8 mouse cellular contexts compared by ENCODE assay signal in the genomic region with DNA sequence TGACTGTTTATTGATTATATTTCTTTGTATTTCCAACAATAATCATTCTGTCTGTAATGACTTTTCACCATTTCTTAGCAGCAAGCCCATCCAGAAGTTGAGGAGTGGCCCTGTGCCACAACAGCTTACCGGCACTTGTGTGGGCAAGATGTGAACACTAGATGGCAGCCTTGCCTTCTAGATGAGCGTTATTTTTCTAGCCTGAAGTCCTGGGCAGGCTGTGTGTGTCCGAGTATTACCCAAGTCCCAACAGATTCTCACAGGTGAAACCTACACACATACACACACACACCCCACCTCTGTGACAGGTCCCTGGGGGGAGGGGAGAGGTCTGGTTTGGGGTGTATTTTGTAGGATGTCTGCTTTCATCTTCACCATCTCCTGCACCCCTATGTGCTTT. TPM values are rescaled to one million over a fixed set of nuclear protein-coding genes. Genes with fewer than 3 reads are reported as not detected.
DNase-seq lines count a peak whose midpoint lies in the region; ATAC-seq lines count a peak whose summit lies in the region.
"Had no signal": no experiment of that assay in that cellular context is flagged by ENCODE, and none has a peak within 500 bp of the region (broad histone marks: within the 10 kb centered on the region; RNA-seq: fewer than 3 reads in every experiment).

No protein-coding gene starts in this region.

- H3K27ac ChIP-seq in intestine, embryonic 15.5 days, result no peak overlapping the region
- H3K27ac ChIP-seq in midbrain, embryonic 10.5 days (replicated peaks), result no peak overlapping the region
- H3K27ac ChIP-seq: stomach, embryonic 15.5 days had no signal

- H3K4me2 ChIP-seq in intestine, embryonic 15.5 days (replicated peaks), result no peak overlapping the region
- H3K4me2 ChIP-seq: stomach, embryonic 15.5 days had no signal

- H3K4me3 ChIP-seq in intestine, embryonic 15.5 days (replicated peaks), result no peak overlapping the region
- H3K4me3 ChIP-seq in midbrain, embryonic 10.5 days, result no peak overlapping the region
- H3K4me3 ChIP-seq: stomach, embryonic 15.5 days had no signal

- peak; percentile 84 for DNase-seq in adipocyte (ENCODE audit: low spot score)
- DNase-seq in cerebellum, postnatal 25 days, result peak; percentile 82 to 88
- DNase-seq in frontal cortex, postnatal 36 days (ENCODE audit: low spot score in 2 of 2), result peak; percentile 65 to 86
- peak; percentile 10 to 84 for DNase-seq in left cerebral cortex, adult 9 months (ENCODE audit: low spot score in 2 of 2)
- peak; percentile 61 for DNase-seq in midbrain, embryonic 10.5 days (ENCODE audit: low spot score)
- peak; percentile 39 to 41 for DNase-seq in right cerebral cortex, postnatal 36 days (ENCODE audit: low spot score in 2 of 2)

- ATAC-seq in intestine, embryonic 15.5 days, result peak; percentile 51

- H3K9me3 ChIP-seq in intestine, embryonic 15.5 days, result no peaks in the 10 kb centered on the region
- no peaks in the 10 kb centered on the region for H3K9me3 ChIP-seq in midbrain, embryonic 10.5 days (replicated peaks)
- H3K9me3 ChIP-seq: stomach, embryonic 15.5 days had no signal

- no peak overlapping the region for H3K9ac ChIP-seq in intestine, embryonic 15.5 days
- H3K9ac ChIP-seq: stomach, embryonic 15.5 days had no signal

- 6% methylated on average over 3 of the region's 3 CpGs for WGBS in intestine, embryonic 15.5 days
- WGBS in midbrain, embryonic 10.5 days, result 5% methylated on average over 3 of the region's 3 CpGs

- no peaks in the 10 kb centered on the region for H3K4me1 ChIP-seq in intestine, embryonic 15.5 days (replicated peaks)
- H3K4me1 ChIP-seq in midbrain, embryonic 10.5 days, result no peaks in the 10 kb centered on the region
- H3K4me1 ChIP-seq: stomach, embryonic 15.5 days had no signal

- no peaks in the 10 kb centered on the region for H3K27me3 ChIP-seq in intestine, embryonic 15.5 days (replicated peaks)
- H3K27me3 ChIP-seq in midbrain, embryonic 10.5 days (ENCODE audit: low read depth, poor library complexity, severe bottlenecking), result no peaks in the 10 kb centered on the region
- H3K27me3 ChIP-seq: stomach, embryonic 15.5 days had no signal

- no peaks in the 10 kb centered on the region for H3K36me3 ChIP-seq in intestine, embryonic 15.5 days
- H3K36me3 ChIP-seq in midbrain, embryonic 10.5 days, result no peaks in the 10 kb centered on the region
- H3K36me3 ChIP-seq: stomach, embryonic 15.5 days had no signal

RNA-seq across cellular contexts. Expression of gene Lrpprc, which starts 47.2 kb away (rescaled TPM):
- polyA plus RNA-seq in intestine, embryonic 15.5 days (2015; fragmentation: Nextera tagmentation; extraction: Ambion mirVana), result 56.7 and 57.0 TPM in 2 replicates
- polyA plus RNA-seq in midbrain, embryonic 10.5 days (2016; fragmentation: Nextera tagmentation; extraction: Ambion mirVana), result 49.4 and 50.4 TPM in 2 replicates
